Mouse (Mus musculus) C2C12 (cell line): ENCODE measurements around the gene Sst.

Source experiments
- CTCF ChIP-seq: IDR thresholded peaks from one replicate; pipeline ENCODE4 v1.5.1; 2011; ENCODE audit not compliant: control insufficient read depth, insufficient read depth, insufficient read length
- USF1 ChIP-seq: IDR thresholded peaks from one replicate; pipeline ENCODE4 v1.6.1; 2011; ENCODE audit warnings: low read depth, mild to moderate bottlenecking, control low read depth, moderate library complexity

DNA sequence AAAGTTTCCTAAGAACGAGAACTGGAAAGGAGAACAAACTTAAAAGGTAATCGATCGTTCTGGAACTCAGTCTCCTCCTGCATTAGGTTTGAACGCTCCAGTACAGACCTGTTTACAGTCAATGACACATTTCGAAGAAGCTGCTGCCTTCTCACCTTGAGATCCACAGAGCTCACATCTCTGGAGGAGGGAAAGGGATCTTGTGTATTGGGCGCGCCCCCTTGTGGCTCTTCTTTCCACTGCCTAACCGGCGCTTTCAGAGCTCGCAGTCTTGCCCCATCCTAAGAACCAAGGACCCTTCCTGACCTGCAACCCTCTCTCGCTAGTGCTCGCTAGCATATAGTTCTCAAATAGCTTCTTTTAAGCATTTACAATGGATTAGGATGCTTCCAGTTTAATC lies 8.1 kb upstream of the Sst start:
- peak; percentile 69 for TF ChIP-seq CTCF
- TF ChIP-seq USF1 = no peak
